Mouse (Mus musculus) megakaryocyte, embryonic 14.5 days (primary cell): ENCODE data around the gene Slc27a3. TPM values are rescaled to one million over a fixed set of nuclear protein-coding genes. Genes with fewer than 3 reads are reported as not detected.
A peak's percentile ranks its signal among the peaks of the same experiment; 100 is the strongest.

Source experiments
- H3K27me3 ChIP-seq: replicated peaks from 2 replicates; pipeline ENCODE3; 2012; ENCODE audit warnings: inconsistent platforms
- H3K36me3 ChIP-seq: replicated peaks from 2 replicates; pipeline ENCODE3; 2012; ENCODE audit warnings: low read length, inconsistent platforms, mixed read lengths
- H3K4me1 ChIP-seq: 2 replicates; pipeline ENCODE4 v1.6.1; 2012; ENCODE audit warnings: inconsistent platforms
- H3K4me3 ChIP-seq: replicated peaks from 2 replicates; pipeline ENCODE3; 2012; ENCODE audit warnings: moderate library complexity, mild to moderate bottlenecking, inconsistent platforms
- H3K9me3 ChIP-seq: 2 replicates; pipeline ENCODE4 v1.6.1; 2012; ENCODE audit warnings: inconsistent platforms
- FLI1 ChIP-seq: IDR thresholded peaks from 2 replicates; pipeline ENCODE4 v1.6.1; 2012; ENCODE audit warnings: low read length, inconsistent platforms, mixed read lengths
- GATA1 ChIP-seq: IDR thresholded peaks from 3 replicates; pipeline ENCODE4 v1.6.1; 2012; ENCODE audit warnings: mixed read lengths, low read length, inconsistent platforms, borderline replicate concordance
- polyA plus RNA-seq: library from polyadenylated mRNA; stranded (reverse); fragments of >175 nt; gene quantifications from 2 replicates; pipeline ENCODE4 v1.2.3, GENCODE M21; 2012; ENCODE audit warnings: low replicate concordance; ENCODE audit not compliant: insufficient read depth

Gene Slc27a3
- polyA plus RNA-seq, 1 experiment: 3.1 TPM

- Histone ChIP-seq H3K4me3 (no peak overlapping the region), H3K4me1 (peaks cover 7% of the 10 kb centered on the region; the same call in 1 of the 2 replicates), H3K36me3 (peaks cover 21% of the 10 kb centered on the region), H3K27me3 (peaks cover 21% of the 10 kb centered on the region), H3K9me3 (peaks cover 4% of the 10 kb centered on the region; the same call in 1 of the 2 replicates)
- TF ChIP-seq GATA1: no peak
- TF ChIP-seq FLI1: no peak
Observed at GRCm38 (mm10) chr3:90381727-90382126, 8.0 kb downstream of the Slc27a3 start.

- Histone ChIP-seq H3K4me1 (peaks cover 19% of the 10 kb centered on the region), H3K36me3 (no peaks in the 10 kb centered on the region), H3K9me3 (peaks cover 4% of the 10 kb centered on the region; the same call in 1 of the 2 replicates), H3K27me3 (peaks cover 24% of the 10 kb centered on the region), H3K4me3 (no peak overlapping the region)
- no peak for TF ChIP-seq GATA1
- TF ChIP-seq FLI1: no peak
Observed at GRCm38 (mm10) chr3:90378496-90378895, 11.2 kb downstream of the Slc27a3 start.

- Histone ChIP-seq H3K36me3 (no peaks in the 10 kb centered on the region), H3K27me3 (peaks cover 32% of the 10 kb centered on the region), H3K4me1 (peaks cover 22% of the 10 kb centered on the region), H3K4me3 (no peak overlapping the region), H3K9me3 (peaks cover 4% of the 10 kb centered on the region; the same call in 1 of the 2 replicates)
- TF ChIP-seq FLI1: no peak
- no peak for TF ChIP-seq GATA1
Observed at GRCm38 (mm10) chr3:90376247-90376585, 13.5 kb downstream of the Slc27a3 start.

GRCm38 (mm10) chr3:90375562-90376246 is 14.0 kb downstream of the Slc27a3 start:
- Histone ChIP-seq H3K27me3 (peaks cover 32% of the 10 kb centered on the region), H3K4me1 (peaks cover 22% of the 10 kb centered on the region), H3K36me3 (no peaks in the 10 kb centered on the region), H3K9me3 (peaks cover 4% of the 10 kb centered on the region; the same call in 1 of the 2 replicates), H3K4me3 (peak overlapping the region; percentile 40)
- no peak for TF ChIP-seq FLI1
- TF ChIP-seq GATA1: no peak

- Histone ChIP-seq H3K27me3 (peaks cover 32% of the 10 kb centered on the region), H3K4me3 (no peak overlapping the region)
- no peak for TF ChIP-seq FLI1
- TF ChIP-seq GATA1: no peak
Observed at GRCm38 (mm10) chr3:90374368-90374767, 15.4 kb downstream of the Slc27a3 start.

GRCm38 (mm10) chr3:90373432-90374028 is 16.2 kb downstream of the Slc27a3 start:
- Histone ChIP-seq H3K9me3 (no peaks in the 10 kb centered on the region), H3K4me1 (peaks cover 22% of the 10 kb centered on the region), H3K27me3 (peaks cover 29% of the 10 kb centered on the region), H3K4me3 (no peak overlapping the region), H3K36me3 (no peaks in the 10 kb centered on the region)
- TF ChIP-seq FLI1 (no peak), GATA1 (no peak)

More at GRCm38 (mm10) chr3:90374368-90374767, 15.4 kb downstream of the Slc27a3 start:
- Histone ChIP-seq H3K9me3 (peaks cover 4% of the 10 kb centered on the region; the same call in 1 of the 2 replicates), H3K4me1 (peaks cover 22% of the 10 kb centered on the region), H3K36me3 (no peaks in the 10 kb centered on the region)

GRCm38 (mm10) chr3:90372817-90373216 is 16.9 kb downstream of the Slc27a3 start:
- TF ChIP-seq FLI1 (no peak), GATA1 (no peak)
- Histone ChIP-seq H3K27me3 (peaks cover 23% of the 10 kb centered on the region), H3K36me3 (no peaks in the 10 kb centered on the region), H3K4me1 (peaks cover 22% of the 10 kb centered on the region), H3K4me3 (no peak overlapping the region), H3K9me3 (no peaks in the 10 kb centered on the region)

GRCm38 (mm10) chr3:90371857-90372256 is 17.9 kb downstream of the Slc27a3 start:
- TF ChIP-seq GATA1 (no peak), FLI1 (no peak)
- Histone ChIP-seq H3K9me3 (no peaks in the 10 kb centered on the region), H3K36me3 (no peaks in the 10 kb centered on the region), H3K4me3 (no peak overlapping the region), H3K27me3 (peaks cover 15% of the 10 kb centered on the region), H3K4me1 (peaks cover 22% of the 10 kb centered on the region)

- no peak overlapping the region for H3K4me3 ChIP-seq
- no peaks in the 10 kb centered on the region for H3K9me3 ChIP-seq
- peaks cover 7% of the 10 kb centered on the region for H3K36me3 ChIP-seq
- peaks cover 10% of the 10 kb centered on the region for H3K27me3 ChIP-seq
- H3K4me1 ChIP-seq: peaks cover 31% of the 10 kb centered on the region
- TF ChIP-seq FLI1 (no peak), GATA1 (no peak)
Observed at GRCm38 (mm10) chr3:90369041-90369440, 20.7 kb downstream of the Slc27a3 start.

GRCm38 (mm10) chr3:90367001-90367632 is 22.6 kb downstream of the Slc27a3 start:
- Histone ChIP-seq H3K4me3 (no peak overlapping the region), H3K36me3 (peaks cover 19% of the 10 kb centered on the region), H3K9me3 (no peaks in the 10 kb centered on the region), H3K27me3 (peaks cover 5% of the 10 kb centered on the region), H3K4me1 (peaks cover 24% of the 10 kb centered on the region)
- TF ChIP-seq FLI1 (no peak), GATA1 (no peak)
